Mouse (Mus musculus) c-Kit-negative CD71-positive TER-119-positive erythroid progenitor cells, embryonic 14.5 days (primary cell): ENCODE measurements around the gene Kcnk3.

Source experiments
- DNase-seq: peaks from one replicate; pipeline ENCODE4 v3.0.0-alpha.2; 2013; ENCODE audit warnings: low read depth, low spot score

The Kcnk3 gene

DNA sequence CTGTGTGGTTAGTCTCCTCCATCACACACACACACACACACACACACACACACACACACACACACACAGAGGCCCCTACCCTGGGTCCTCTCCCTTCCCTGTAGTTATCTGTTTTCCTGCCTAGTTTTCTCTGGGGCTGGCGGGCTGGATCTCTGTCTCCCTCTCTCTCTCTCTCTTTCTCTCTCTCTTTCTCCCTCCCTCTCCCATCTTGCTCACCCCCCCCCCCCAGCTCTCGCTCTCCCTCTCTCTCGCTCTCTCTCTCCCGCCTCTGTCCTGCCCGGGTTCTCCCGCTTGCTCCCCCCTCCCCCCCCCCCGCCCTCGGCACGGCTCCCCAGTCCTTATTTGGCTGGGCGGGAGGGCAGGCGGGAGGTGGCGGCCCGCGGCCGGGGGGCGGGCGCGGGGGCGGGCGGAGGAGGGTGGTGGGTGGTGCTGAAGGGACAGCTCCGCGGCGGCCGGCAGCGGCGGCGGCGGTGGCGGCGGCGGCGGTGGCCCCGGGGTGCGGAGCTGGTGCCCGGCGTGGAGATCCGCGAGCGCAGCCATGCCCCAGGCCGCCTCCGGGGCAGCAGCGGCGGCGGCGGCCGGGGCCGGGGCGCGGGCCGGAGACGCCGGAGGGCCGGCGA is at the start of gene Kcnk3:
Gene Kcnk3 (plus strand): TSS at position 490 of the 620 bp plus-strand sequence.
- DNase-seq, result no peak

GRCm38 (mm10) chr5:30545698-30546097 is 42.3 kb upstream of the Kcnk3 start, which contains the start of gene Cib4:
Cib4 (minus strand) TSS chr5:30545836.
- no peak for DNase-seq

- no peak for DNase-seq
Measured at GRCm38 (mm10) chr5:30548681-30549080, 39.3 kb upstream of the Kcnk3 start.

- no peak for DNase-seq
Measured at GRCm38 (mm10) chr5:30550334-30551021, 37.5 kb upstream of the Kcnk3 start.

DNA sequence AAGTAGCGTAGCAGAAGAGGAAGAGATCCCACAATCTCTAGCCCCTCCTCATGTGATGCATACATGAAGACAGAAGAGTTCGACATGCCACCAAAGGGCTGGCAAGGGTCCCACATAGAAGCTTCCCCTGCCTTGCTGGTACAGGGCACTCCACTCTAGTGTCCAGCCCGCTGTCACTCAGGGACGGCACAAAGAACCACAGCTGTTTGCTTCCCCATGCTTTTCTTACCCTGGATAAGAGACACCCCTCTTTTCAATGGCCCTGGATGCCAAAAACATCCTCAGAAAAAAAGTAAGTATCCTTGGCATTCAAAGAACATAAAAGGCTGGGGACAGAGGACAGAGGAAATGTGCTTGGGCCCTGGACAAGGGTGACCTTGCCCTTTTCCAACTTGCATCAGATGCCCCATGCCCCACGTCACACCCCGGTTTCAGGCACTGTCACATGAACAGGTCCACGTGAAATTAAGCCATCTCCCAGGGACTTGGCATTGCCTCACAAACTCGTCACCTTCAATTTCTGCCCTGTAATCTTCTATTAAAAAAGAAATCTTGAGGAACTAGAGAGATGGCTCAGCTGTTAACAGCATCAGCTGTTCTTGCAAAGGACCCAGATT is 36.8 kb upstream of the Kcnk3 start:
- DNase-seq, result no peak

DNA sequence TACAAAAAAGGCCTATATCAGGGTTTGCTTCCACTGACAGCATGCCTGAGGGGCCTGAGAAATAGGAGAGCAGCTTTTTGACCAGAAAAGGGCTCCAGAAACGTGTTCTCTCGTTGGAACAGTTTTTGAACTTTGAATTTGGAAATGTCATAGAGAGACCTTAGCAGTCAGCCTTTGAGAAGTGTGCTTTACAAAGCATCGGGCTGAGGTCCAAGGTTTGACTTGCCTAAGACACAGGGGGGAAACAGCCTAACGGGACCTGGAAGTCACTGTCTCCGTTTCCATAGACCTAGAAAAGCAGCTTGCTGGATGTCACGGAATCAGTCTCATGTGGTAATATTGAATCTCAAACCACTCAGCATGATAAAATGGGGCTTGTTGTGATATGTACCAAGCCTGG is 36.0 kb upstream of the Kcnk3 start:
- no peak for DNase-seq

GRCm38 (mm10) chr5:30553936-30554335 is 34.0 kb upstream of the Kcnk3 start:
- DNase-seq, result no peak

DNA sequence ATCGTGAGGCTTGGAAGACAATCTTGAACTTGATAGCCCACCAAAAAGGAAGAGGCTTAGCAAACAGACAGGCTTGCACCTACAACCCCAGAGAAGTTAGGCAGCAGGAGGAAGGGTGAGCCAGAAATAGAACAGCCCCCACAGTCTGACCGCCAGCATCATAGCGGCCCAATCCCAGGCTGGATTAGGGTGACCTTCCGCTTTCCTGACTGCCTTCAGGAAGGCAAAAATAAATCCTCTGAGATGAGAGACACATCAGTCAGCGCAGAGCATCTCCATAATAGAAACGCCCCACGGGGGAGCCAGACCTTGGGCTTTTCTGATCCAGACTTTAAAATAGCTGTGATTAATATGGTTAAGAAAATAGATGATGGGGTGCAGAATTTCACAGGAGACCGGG is 33.0 kb upstream of the Kcnk3 start:
- DNase-seq, result no peak

- no peak for DNase-seq
Measured at GRCm38 (mm10) chr5:30556284-30556683, 31.7 kb upstream of the Kcnk3 start.

- no peak for DNase-seq
Measured at GRCm38 (mm10) chr5:30559421-30559820, 28.5 kb upstream of the Kcnk3 start.

- no peak for DNase-seq
Measured at GRCm38 (mm10) chr5:30559986-30560493, 27.9 kb upstream of the Kcnk3 start.

- no peak for DNase-seq
Measured at GRCm38 (mm10) chr5:30568479-30568878, 19.5 kb upstream of the Kcnk3 start.

DNA sequence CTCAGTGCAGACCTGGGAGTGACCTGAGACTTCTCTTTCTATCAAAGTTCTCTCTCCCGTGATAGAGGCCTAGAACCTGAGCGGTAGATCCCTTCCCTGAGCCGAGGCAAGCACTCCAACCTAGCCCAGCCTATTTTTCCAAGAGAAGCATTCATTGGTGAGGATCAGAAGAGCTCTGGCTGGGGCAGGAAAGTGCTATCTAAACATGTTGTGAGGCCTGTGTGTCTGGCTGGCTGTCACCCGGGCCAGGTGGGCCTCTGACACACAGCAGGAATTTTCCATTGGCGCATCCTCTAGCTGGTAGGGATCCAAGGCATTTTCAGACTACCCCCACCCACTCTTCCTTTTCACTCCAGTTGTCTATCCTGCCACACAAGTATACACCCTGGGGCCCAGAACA is 16.1 kb upstream of the Kcnk3 start:
- DNase-seq, result no peak

- DNase-seq, result no peak
Measured at GRCm38 (mm10) chr5:30574367-30574766, 13.6 kb upstream of the Kcnk3 start.

- DNase-seq, result no peak
Measured at GRCm38 (mm10) chr5:30576233-30576632, 11.7 kb upstream of the Kcnk3 start.

DNA sequence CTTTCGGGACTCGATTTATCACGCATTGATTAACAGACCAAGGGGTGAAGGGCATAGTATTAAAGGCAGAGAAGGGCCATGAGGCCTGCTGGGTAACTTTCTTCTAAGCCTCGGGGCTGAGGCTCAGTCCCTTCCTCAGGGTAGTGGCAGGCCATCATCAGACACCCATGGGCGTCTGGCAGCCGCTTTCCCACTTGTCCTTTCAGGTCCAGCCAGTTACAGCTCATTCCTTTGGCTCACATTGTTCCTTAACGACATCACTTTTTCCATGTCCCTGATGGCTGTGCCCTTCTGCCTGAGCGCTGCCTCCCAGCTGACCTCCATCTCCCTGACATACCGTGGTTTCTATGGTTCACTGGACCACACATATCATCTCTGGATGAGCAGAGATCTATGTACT is 10.7 kb upstream of the Kcnk3 start:
- no peak for DNase-seq

- no peak for DNase-seq
Measured at GRCm38 (mm10) chr5:30577654-30578310, 10.2 kb upstream of the Kcnk3 start.

GRCm38 (mm10) chr5:30578445-30579080 is 9.4 kb upstream of the Kcnk3 start:
- no peak for DNase-seq

DNA sequence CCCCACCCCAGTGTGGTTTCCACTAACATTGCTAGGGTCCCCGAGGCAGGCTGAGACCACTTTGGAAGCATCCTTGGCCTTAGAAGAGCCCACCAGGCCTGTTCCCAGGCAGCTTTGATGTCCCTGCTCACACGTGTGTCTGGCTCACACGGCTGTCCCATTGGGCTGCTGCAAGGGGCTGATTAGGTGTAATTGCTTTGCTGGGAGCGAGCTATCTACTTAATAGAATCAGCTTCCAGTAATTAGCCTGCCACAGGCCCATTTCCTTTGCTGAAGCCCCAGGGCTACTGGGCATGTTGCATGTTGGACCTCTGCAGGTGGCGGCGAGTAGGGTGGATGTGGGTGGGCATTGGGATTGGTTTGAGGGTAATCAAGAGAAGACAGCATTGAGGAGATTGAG is 7.2 kb upstream of the Kcnk3 start:
- DNase-seq, result no peak

DNA sequence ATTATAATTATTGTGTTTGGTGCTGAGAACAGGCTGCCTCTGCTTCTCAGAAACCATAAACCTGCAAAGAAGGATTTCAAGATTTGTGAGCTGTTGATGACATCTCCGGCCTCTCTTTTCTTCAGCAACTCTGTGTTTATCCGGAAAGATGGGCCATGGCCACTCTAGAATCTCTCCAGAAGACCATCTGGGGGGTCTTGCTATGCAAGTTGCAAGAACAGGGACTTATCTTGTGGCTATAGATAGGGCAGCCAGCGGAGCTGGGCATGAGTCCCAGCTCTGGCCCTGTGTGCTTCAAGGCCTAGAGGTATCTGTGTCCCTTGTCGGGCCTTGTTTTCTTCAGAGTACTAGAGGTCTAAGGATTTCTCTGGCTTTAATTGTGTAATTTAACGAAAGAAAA is 6.0 kb upstream of the Kcnk3 start:
- DNase-seq, result no peak

DNA sequence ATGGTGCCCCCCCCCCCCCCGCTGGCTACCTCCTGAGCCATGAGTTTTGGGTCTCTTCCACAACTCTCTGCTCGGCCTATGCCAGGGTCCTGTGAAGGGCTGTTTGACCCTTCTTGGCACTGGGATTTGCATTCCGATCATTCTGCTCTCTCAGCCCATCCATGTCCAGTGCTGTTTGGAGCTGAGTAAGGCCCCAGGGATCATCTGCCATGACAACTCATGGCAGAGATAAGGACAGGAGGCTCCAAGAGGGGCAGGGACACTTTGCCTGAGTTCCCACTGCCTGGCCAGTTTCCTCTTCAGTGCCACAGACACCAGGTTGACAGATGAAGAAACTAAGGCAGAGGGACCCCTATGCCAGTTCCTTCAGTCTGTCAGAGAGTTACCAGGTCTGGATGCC is 1.4 kb upstream of the Kcnk3 start:
- DNase-seq, result no peak

DNA sequence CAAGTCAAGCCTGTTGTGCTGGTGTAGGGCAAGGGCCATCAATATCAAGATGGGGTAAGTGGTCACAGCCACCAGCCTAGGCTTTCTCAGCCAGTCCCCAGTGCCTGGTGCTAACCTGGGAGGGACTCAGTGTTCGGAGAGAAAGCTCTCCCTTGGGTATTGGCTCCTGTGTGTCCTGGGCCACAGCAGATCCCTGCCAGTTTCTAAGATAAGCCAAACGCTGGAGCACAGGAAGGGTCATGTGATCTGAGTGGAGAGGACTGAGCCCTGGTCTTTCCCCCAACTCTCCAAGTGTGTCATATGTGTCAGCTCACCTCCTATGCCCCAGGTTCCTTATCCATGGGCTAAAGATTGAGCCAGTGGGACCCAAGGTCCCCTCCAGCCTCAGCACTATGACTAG is 869 bp upstream of the Kcnk3 start:
- no peak for DNase-seq
